Comparison of ENCODE assay signal across 9 mouse cellular contexts in genomic region chr9:85843031-85843890, GRCm38 (mm10). TPM values are rescaled to one million over a fixed set of nuclear protein-coding genes. Genes with fewer than 3 reads are reported as not detected.
A peak's percentile ranks its signal among the peaks of the same experiment; 100 is the strongest.
DNase-seq lines count a peak whose midpoint lies in the region; ATAC-seq and TF ChIP-seq lines count a peak whose summit lies in the region.
"Had no signal": no experiment of that assay in that cellular context is flagged by ENCODE, and none has a peak within 500 bp of the region (broad histone marks: within the 10 kb centered on the region; RNA-seq: fewer than 3 reads in every experiment).

No protein-coding gene starts in this region.

- H3K27me3 ChIP-seq in hindbrain, embryonic 14.5 days (ENCODE audit: control insufficient read depth, insufficient read depth, low read length): no peaks in the 10 kb centered on the region
- peaks cover 24% of the 10 kb centered on the region for H3K27me3 ChIP-seq in liver, adult 2 months (ENCODE audit: control insufficient read depth, insufficient read depth, low read length)
- no peaks in the 10 kb centered on the region; the same call in none of the 2 replicates for H3K27me3 ChIP-seq in midbrain, embryonic 16.5 days (ENCODE audit: control insufficient read depth, insufficient read depth, low read depth, low read length)

- under 1% methylated on average over 59 of the region's 65 CpGs for WGBS in hindbrain, embryonic 14.5 days
- under 1% methylated on average over 65 of the region's 65 CpGs for WGBS in liver, adult 2 months
- under 1% methylated on average over 58 of the region's 65 CpGs for WGBS in midbrain, embryonic 16.5 days

- peak overlapping the region; percentile 82 for H3K4me3 ChIP-seq in gastrocnemius, adult 2 months
- peak overlapping the region; percentile 72 for H3K4me3 ChIP-seq in hindbrain, embryonic 14.5 days (replicated peaks; ENCODE audit: low read length)
- H3K4me3 ChIP-seq in liver, adult 2 months (ENCODE audit: insufficient read depth, low read depth, low read length): peak overlapping the region; percentile 66
- H3K4me3 ChIP-seq in midbrain, embryonic 16.5 days (ENCODE audit: low read depth, low read length): peak overlapping the region; percentile 60

- no peaks in the 10 kb centered on the region for H3K9me3 ChIP-seq in hindbrain, embryonic 14.5 days (ENCODE audit: control insufficient read depth, low read length)
- 0 out of 2 replicates have a peak, but pooled peaks cover 3% of the 10 kb centered on the region for H3K9me3 ChIP-seq in midbrain, embryonic 16.5 days (replicated peaks; ENCODE audit: control insufficient read depth, low read length, poor library complexity, severe bottlenecking)

- no peak for TF ChIP-seq POLR2A in liver, adult 2 months (IDR thresholded peaks at IDR 0.05; ENCODE audit: extremely low read depth, insufficient read depth, low read length)

- intact Hi-C loops in gastrocnemius, adult 2 months (cut with DNase I): no loop called here

- H3K27ac ChIP-seq in gastrocnemius, adult 2 months: peak overlapping the region; percentile 59
- H3K27ac ChIP-seq in hindbrain, embryonic 14.5 days: peak overlapping the region; percentile 86
- no peak overlapping the region for H3K27ac ChIP-seq in liver, adult 2 months (replicated peaks; ENCODE audit: insufficient read depth, low read depth, low read length)
- H3K27ac ChIP-seq in midbrain, embryonic 16.5 days (ENCODE audit: low read length): peak overlapping the region; percentile 81

- H3K4me1 ChIP-seq in hindbrain, embryonic 14.5 days (replicated peaks; ENCODE audit: control insufficient read depth, insufficient read depth, low read length): peaks cover 11% of the 10 kb centered on the region
- H3K4me1 ChIP-seq in liver, adult 2 months (ENCODE audit: control insufficient read depth, insufficient read depth, low read length): 0 out of 2 replicates have a peak, but pooled peaks cover 4% of the 10 kb centered on the region
- H3K4me1 ChIP-seq in midbrain, embryonic 16.5 days (ENCODE audit: control insufficient read depth, insufficient read depth, low read length): peaks cover 7% of the 10 kb centered on the region; the same call in 1 of the 2 replicates

- peak; percentile 28 to 58 for DNase-seq in layer of hippocampus, postnatal 10 days (ENCODE audit: low spot score in 2 of 2)
- no peak for DNase-seq in layer of hippocampus, adult 9-11 months
- DNase-seq in cerebellum, adult 8-10 months: peak; percentile 24
- peak; percentile 71 for DNase-seq in gastrocnemius, adult 2 months
- peak; percentile 47 for DNase-seq in hindbrain, embryonic 14.5 days (ENCODE audit: low spot score)
- DNase-seq in liver, adult 2 months (ENCODE audit: extremely low read depth, low read depth, low spot score): no peak
- DNase-seq in urinary bladder, postnatal 4 days (ENCODE audit: low spot score in 2 of 2): peak; percentile 54 to 69

- H3K36me3 ChIP-seq in hindbrain, embryonic 14.5 days (replicated peaks; ENCODE audit: control insufficient read depth, insufficient read depth): 0 out of 2 replicates have a peak, but pooled peaks cover 5% of the 10 kb centered on the region
- H3K36me3 ChIP-seq in liver, adult 2 months (ENCODE audit: control insufficient read depth, insufficient read depth, low read length): no peaks in the 10 kb centered on the region
- no peaks in the 10 kb centered on the region for H3K36me3 ChIP-seq in midbrain, embryonic 16.5 days (ENCODE audit: control insufficient read depth, insufficient read depth, low read length)

- peak overlapping the region; percentile 71 for H3K9ac ChIP-seq in hindbrain, embryonic 14.5 days
- H3K9ac ChIP-seq in liver, adult 2 months (ENCODE audit: low read depth, low read length): 0 out of 2 replicates have a peak overlapping the region, but pooled peaks have one; percentile 40
- peak overlapping the region; percentile 75 for H3K9ac ChIP-seq in midbrain, embryonic 16.5 days (ENCODE audit: low read depth, low read length)

- peak overlapping the region; percentile 93 for H3K4me2 ChIP-seq in hindbrain, embryonic 14.5 days (replicated peaks)
- H3K4me2 ChIP-seq in midbrain, embryonic 16.5 days (ENCODE audit: low read length): peak overlapping the region; percentile 98

- H3K79me2 ChIP-seq in liver, adult 2 months (ENCODE audit: control insufficient read depth, insufficient read depth, low read length): no peaks in the 10 kb centered on the region

- no peak for TF ChIP-seq CTCF in gastrocnemius, adult 2 months (IDR thresholded peaks at IDR 0.05)
- TF ChIP-seq CTCF in liver, adult 2 months (IDR thresholded peaks at IDR 0.05; ENCODE audit: low read depth, low read length): no peak

- ATAC-seq in hindbrain, embryonic 14.5 days (ENCODE audit: low FRiP score): peak; percentile 76
- peak; percentile 73 for ATAC-seq in midbrain, embryonic 16.5 days

RNA-seq across cellular contexts. Expression of gene Tpbg, which starts 1.1 kb away (rescaled TPM):
- 10 to 100 TPM; 14.0 to 18.4 TPM for total RNA-seq in layer of hippocampus, postnatal 10 days (2021)
- 1 to 10 TPM in 1 of 2 experiments, under 1 TPM in 1; 0.61 to 1.0 TPM for total RNA-seq in gastrocnemius, adult 2 months (2021)
- 27.7 and 27.9 TPM in 2 replicates for polyA plus RNA-seq in hindbrain, embryonic 14.5 days (2014; fragmentation: Nextera tagmentation; extraction: Ambion mirVana)
- 0.13 TPM in 1 of 2 replicates, not detected in the other for total RNA-seq in liver, adult 2 months (2014; rRNA removed)
- 0.02 and 0.10 TPM in 2 replicates for polyA plus RNA-seq in liver, adult 2 months (2012; rRNA removed)
- 12.0 and 13.4 TPM in 2 replicates for polyA plus RNA-seq in midbrain, embryonic 16.5 days (2015; fragmentation: Nextera tagmentation; extraction: Ambion mirVana)
- total RNA-seq: MEL had no signal

Comparison
In these comparisons a context has a peak if more than half of its experiments do, and no peak if none do; other contexts are left out.
1. DNase-seq: peak in layer of hippocampus, postnatal 10 days (2 of 2), cerebellum, adult 8-10 months (single experiment), gastrocnemius, adult 2 months (single experiment), hindbrain, embryonic 14.5 days (single experiment) and urinary bladder, postnatal 4 days (2 of 2); none in layer of hippocampus, adult 9-11 months (single experiment) and liver, adult 2 months (single experiment).
2. RNA of gene Tpbg, which starts 1.1 kb away (total RNA-seq): 14.0 to 18.4 TPM in layer of hippocampus, postnatal 10 days; 0.61 to 1.0 TPM in gastrocnemius, adult 2 months and 0.13 TPM in liver, adult 2 months; every median in the first group is over 4 times any median in the second.
3. Peak in every context shown above with its lines, with median percentiles within 50 percentile points of each other: H3K4me3 ChIP-seq and H3K9ac ChIP-seq.